Mouse (Mus musculus): ENCODE results near the gene Aktip.

- TF ChIP-seq POLR2A (IDR thresholded peaks at IDR 0.05; ENCODE audit: control insufficient read depth, low read depth, low read length) (no peak), CTCF (IDR thresholded peaks at IDR 0.05; ENCODE audit: control insufficient read depth, insufficient read depth, insufficient replicate concordance, low read depth, low read length) (no peak)
Measured at GRCm38 (mm10) chr8:91218271-91218670, 18.5 kb upstream of the Aktip start.
